ENCODE assay signal across 18 mouse cellular contexts in the genomic region with DNA sequence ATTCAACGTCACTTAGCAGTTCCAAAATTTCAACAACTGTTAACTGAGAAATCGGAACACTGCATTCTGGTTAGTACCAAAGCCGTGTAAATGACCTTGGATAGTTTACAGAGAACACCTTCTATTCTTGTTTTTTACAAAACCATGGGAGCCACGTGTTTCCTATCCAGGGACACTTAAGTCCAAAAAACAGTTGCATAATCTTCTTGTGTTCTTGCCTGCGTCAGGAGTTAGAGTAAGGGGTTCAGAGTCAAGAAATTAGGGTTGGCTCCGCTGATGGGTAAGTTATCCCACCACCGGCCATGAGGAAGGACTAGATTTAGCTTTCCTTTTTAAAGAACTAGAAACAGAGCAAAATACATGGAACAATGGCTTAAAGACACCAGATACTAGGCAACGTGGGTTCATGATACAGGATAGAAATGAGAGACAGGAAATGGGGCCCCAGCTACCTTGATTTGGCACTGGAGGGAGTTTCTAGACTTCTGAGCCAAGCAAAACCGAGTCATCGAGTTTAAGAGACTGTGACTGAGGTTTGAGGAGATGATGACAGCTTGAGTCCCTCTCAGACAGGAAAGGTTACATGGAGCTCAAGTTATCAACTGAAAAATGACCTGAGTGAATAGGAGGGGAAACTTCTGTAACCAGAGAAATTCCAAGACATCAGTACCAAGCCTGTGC. TPM values are rescaled to one million over a fixed set of nuclear protein-coding genes. Genes with fewer than 3 reads are reported as not detected.
DNase-seq lines count a peak whose midpoint lies in the region; ATAC-seq lines count a peak whose summit lies in the region.
"Had no signal": no experiment of that assay in that cellular context is flagged by ENCODE, and none has a peak within 500 bp of the region (broad histone marks: within the 10 kb centered on the region; RNA-seq: fewer than 3 reads in every experiment).

No protein-coding gene starts in this region.

- peak; percentile 15 for DNase-seq in thymus, postnatal 4 days
- DNase-seq in thymus, adult 18-20 months: no peak
- peak; percentile 22 for DNase-seq in CD4-positive, CD25-positive, alpha-beta regulatory T cell, adult 2 months (ENCODE audit: low read depth, low spot score)
- DNase-seq in urinary bladder, postnatal 36 days (ENCODE audit: low spot score in 2 of 2): no peak
- no peak for DNase-seq in spleen, postnatal 36 days (ENCODE audit: low spot score in 2 of 2)
- DNase-seq: adrenal gland, adult 8-10 months; adrenal gland, postnatal 25 days; B cell, adult 2 months; cerebellum, adult 11-12 months; cerebellum, adult 8-10 months; cerebellum, postnatal 10 days; cerebellum, postnatal 36 days; embryo, embryonic 11 days; gastrocnemius, postnatal 25 days; heart, adult 2 months had no signal

- peak; percentile 32 for ATAC-seq in inflammation-experienced regulatory T-cells, adult 6 months
- ATAC-seq: activated CD4-positive, CD25-positive, alpha-beta regulatory T cell, adult 4 months; forebrain, embryonic 15.5 days had no signal

RNA-seq across cellular contexts. Expression of a gene that starts 23.4 kb away (rescaled TPM):
- 100 to 1,000 TPM; 108 to 167 (median 111) TPM for polyA plus RNA-seq in inflammation-experienced regulatory T-cells, adult 6 months (2017; shearing (Covaris generic))

RNA-seq across cellular contexts. Expression of a gene that starts 32.9 kb away (rescaled TPM):
- polyA plus RNA-seq in inflammation-experienced regulatory T-cells, adult 6 months (2017; shearing (Covaris generic)): 10 to 100 TPM; 15.0 to 19.3 (median 16.7) TPM

RNA-seq across cellular contexts. Expression of a gene that starts 33.2 kb away (rescaled TPM):
- 10 to 100 TPM; 20.1 to 74.9 (median 45.7) TPM for polyA plus RNA-seq in inflammation-experienced regulatory T-cells, adult 6 months (2017; shearing (Covaris generic))

Comparison
In these comparisons a context has a peak if more than half of its experiments do, and no peak if none do; other contexts are left out.
1. DNase-seq: peak in thymus, postnatal 4 days (single experiment) and CD4-positive, CD25-positive, alpha-beta regulatory T cell, adult 2 months (single experiment); none in thymus, adult 18-20 months (0 of 2), urinary bladder, postnatal 36 days (0 of 2) and spleen, postnatal 36 days (0 of 2).